30 mouse cellular contexts compared by ENCODE assay signal in the genomic region with DNA sequence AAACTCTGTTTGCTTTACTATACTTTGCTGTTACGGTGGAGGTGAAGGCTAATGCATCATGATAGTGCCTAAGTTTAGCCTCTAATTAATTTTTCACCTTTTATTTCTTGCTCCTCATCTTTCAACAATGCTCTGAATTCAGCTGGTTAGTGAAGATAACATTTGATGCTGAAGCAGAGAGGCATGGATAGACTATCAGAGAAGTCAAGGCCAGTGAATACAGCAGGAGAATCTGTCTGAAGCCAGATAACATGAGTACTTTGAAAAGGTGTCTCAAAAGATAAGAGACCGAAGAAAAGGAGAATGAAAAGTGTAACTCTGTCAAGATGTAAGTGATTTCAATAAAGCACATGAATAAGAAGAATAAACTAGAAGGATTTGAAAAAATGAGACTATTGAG. TPM values are rescaled to one million over a fixed set of nuclear protein-coding genes. Genes with fewer than 3 reads are reported as not detected.
DNase-seq lines count a peak whose midpoint lies in the region; ATAC-seq and TF ChIP-seq lines count a peak whose summit lies in the region.
"Had no signal": no experiment of that assay in that cellular context is flagged by ENCODE, and none has a peak within 500 bp of the region (broad histone marks: within the 10 kb centered on the region; RNA-seq: fewer than 3 reads in every experiment).

No protein-coding gene starts in this region.

- H3K36me3 ChIP-seq in intestine, embryonic 16.5 days (ENCODE audit: control insufficient read depth, insufficient read depth, low read length): no peaks in the 10 kb centered on the region
- H3K36me3 ChIP-seq in intestine, postnatal 0 days (ENCODE audit: control insufficient read depth, insufficient read depth): no peaks in the 10 kb centered on the region
- H3K36me3 ChIP-seq in liver, embryonic 13.5 days: no peaks in the 10 kb centered on the region
- no peaks in the 10 kb centered on the region for H3K36me3 ChIP-seq in hindbrain, embryonic 14.5 days (replicated peaks; ENCODE audit: control insufficient read depth, insufficient read depth)
- H3K36me3 ChIP-seq in midbrain, embryonic 14.5 days (ENCODE audit: control insufficient read depth, insufficient read depth, low read length): no peaks in the 10 kb centered on the region
- H3K36me3 ChIP-seq: forebrain, embryonic 12.5 days; midbrain, embryonic 12.5 days had no signal

- peak; percentile 50; the same call in 1 of the 2 replicates for ATAC-seq in intestine, embryonic 16.5 days
- no peak for ATAC-seq in intestine, postnatal 0 days
- ATAC-seq in liver, embryonic 13.5 days (ENCODE audit: low read depth): peak; percentile 93
- peak; percentile 91 for ATAC-seq in megakaryocyte-erythroid progenitor cell, adult 5-6 weeks (replicated peaks; ENCODE audit: low FRiP score, low TSS enrichment, poor library complexity, severe bottlenecking)
- no peak for ATAC-seq in hindbrain, embryonic 14.5 days (ENCODE audit: low FRiP score)
- no peak for ATAC-seq in midbrain, embryonic 14.5 days (ENCODE audit: low FRiP score, low TSS enrichment)
- ATAC-seq: activated CD4-positive, CD25-positive, alpha-beta regulatory T cell, adult 4 months; CD4-positive, CD25-positive, alpha-beta regulatory T cell, adult 4 months; lung, postnatal 0 days had no signal

- H3K27ac ChIP-seq in intestine, embryonic 16.5 days (ENCODE audit: low read length): no peak overlapping the region
- H3K27ac ChIP-seq in intestine, postnatal 0 days (ENCODE audit: low read depth, low read length): no peak overlapping the region
- H3K27ac ChIP-seq in liver, embryonic 13.5 days: peak overlapping the region; percentile 96
- no peak overlapping the region for H3K27ac ChIP-seq in hindbrain, embryonic 14.5 days
- H3K27ac ChIP-seq in midbrain, embryonic 14.5 days (replicated peaks; ENCODE audit: low read depth, low read length): no peak overlapping the region
- H3K27ac ChIP-seq: forebrain, embryonic 12.5 days; heart, adult 2 months; midbrain, embryonic 12.5 days had no signal

- no peak for TF ChIP-seq CTCF in intestine, postnatal 0 days (IDR thresholded peaks at IDR 0.05; ENCODE audit: low read depth)

- WGBS in intestine, embryonic 16.5 days: 81% methylated on average over 2 of the region's 2 CpGs
- WGBS in intestine, postnatal 0 days: 72% methylated on average over 2 of the region's 2 CpGs
- 19% methylated on average over 2 of the region's 2 CpGs for WGBS in liver, embryonic 13.5 days (ENCODE audit: insufficient replicate concordance)
- WGBS in hindbrain, embryonic 14.5 days: 82% methylated on average over 2 of the region's 2 CpGs
- 83% methylated on average over 2 of the region's 2 CpGs for WGBS in midbrain, embryonic 14.5 days

- no peaks in the 10 kb centered on the region for H3K9me3 ChIP-seq in intestine, embryonic 16.5 days (ENCODE audit: control insufficient read depth, low read length)
- H3K9me3 ChIP-seq in intestine, postnatal 0 days (ENCODE audit: control insufficient read depth): no peaks in the 10 kb centered on the region
- no peaks in the 10 kb centered on the region for H3K9me3 ChIP-seq in liver, embryonic 13.5 days (replicated peaks)
- no peaks in the 10 kb centered on the region for H3K9me3 ChIP-seq in hindbrain, embryonic 14.5 days (ENCODE audit: control insufficient read depth, low read length)
- no peaks in the 10 kb centered on the region for H3K9me3 ChIP-seq in midbrain, embryonic 14.5 days (ENCODE audit: control insufficient read depth, low read length)
- H3K9me3 ChIP-seq: forebrain, embryonic 12.5 days; midbrain, embryonic 12.5 days had no signal

- H3K4me1 ChIP-seq in intestine, embryonic 16.5 days (ENCODE audit: control insufficient read depth, insufficient read depth, low read length): no peaks in the 10 kb centered on the region
- H3K4me1 ChIP-seq in intestine, postnatal 0 days (replicated peaks; ENCODE audit: control insufficient read depth, insufficient read depth, low read length): no peaks in the 10 kb centered on the region
- H3K4me1 ChIP-seq in liver, embryonic 13.5 days (replicated peaks): peaks cover 51% of the 10 kb centered on the region
- H3K4me1 ChIP-seq in hindbrain, embryonic 14.5 days (replicated peaks; ENCODE audit: control insufficient read depth, insufficient read depth, low read length): no peaks in the 10 kb centered on the region
- no peaks in the 10 kb centered on the region for H3K4me1 ChIP-seq in midbrain, embryonic 14.5 days (ENCODE audit: control insufficient read depth, insufficient read depth, low read length)
- H3K4me1 ChIP-seq: forebrain, embryonic 12.5 days; midbrain, embryonic 12.5 days had no signal

- no peak overlapping the region for H3K4me2 ChIP-seq in intestine, embryonic 16.5 days (ENCODE audit: low read depth, low read length)
- no peak overlapping the region for H3K4me2 ChIP-seq in intestine, postnatal 0 days (replicated peaks; ENCODE audit: low read depth)
- no peak overlapping the region for H3K4me2 ChIP-seq in liver, embryonic 13.5 days
- H3K4me2 ChIP-seq in hindbrain, embryonic 14.5 days (replicated peaks): no peak overlapping the region
- no peak overlapping the region for H3K4me2 ChIP-seq in midbrain, embryonic 14.5 days (ENCODE audit: low read length)
- H3K4me2 ChIP-seq: forebrain, embryonic 12.5 days; midbrain, embryonic 12.5 days had no signal

- peak; percentile 73 for DNase-seq in c-Kit-positive CD71-positive TER-119-negative erythroid progenitor cells, embryonic 14.5 days (ENCODE audit: low read depth)
- peak; percentile 44 for DNase-seq in liver, embryonic 13.5 days
- DNase-seq in hindbrain, embryonic 14.5 days (ENCODE audit: low spot score): no peak
- no peak for DNase-seq in midbrain, embryonic 14.5 days
- DNase-seq: adrenal gland, adult 8-10 months; cerebellum, adult 9-10 months; gastrocnemius, postnatal 36 days; heart, adult 2 months; kidney, adult 18-20 months; kidney, postnatal 10 days; left cerebral cortex, postnatal 4 days had no signal

- H3K9ac ChIP-seq in intestine, embryonic 16.5 days (ENCODE audit: low read depth, low read length): no peak overlapping the region
- H3K9ac ChIP-seq in intestine, postnatal 0 days (ENCODE audit: low read depth, low read length): no peak overlapping the region
- no peak overlapping the region for H3K9ac ChIP-seq in liver, embryonic 13.5 days
- no peak overlapping the region for H3K9ac ChIP-seq in hindbrain, embryonic 14.5 days
- no peak overlapping the region for H3K9ac ChIP-seq in midbrain, embryonic 14.5 days (replicated peaks; ENCODE audit: low read length)
- H3K9ac ChIP-seq: forebrain, embryonic 12.5 days; midbrain, embryonic 12.5 days had no signal

- no peaks in the 10 kb centered on the region for H3K27me3 ChIP-seq in intestine, embryonic 16.5 days (replicated peaks; ENCODE audit: control insufficient read depth, insufficient read depth, low read length)
- no peaks in the 10 kb centered on the region for H3K27me3 ChIP-seq in intestine, postnatal 0 days (replicated peaks; ENCODE audit: control insufficient read depth, insufficient read depth, low read length)
- 0 out of 2 replicates have a peak, but pooled peaks cover 2% of the 10 kb centered on the region for H3K27me3 ChIP-seq in liver, embryonic 13.5 days
- no peaks in the 10 kb centered on the region for H3K27me3 ChIP-seq in hindbrain, embryonic 14.5 days (ENCODE audit: control insufficient read depth, insufficient read depth, low read length)
- H3K27me3 ChIP-seq in midbrain, embryonic 14.5 days (ENCODE audit: control insufficient read depth, insufficient read depth, low read length): no peaks in the 10 kb centered on the region
- H3K27me3 ChIP-seq: forebrain, embryonic 12.5 days; midbrain, embryonic 12.5 days had no signal

- H3K4me3 ChIP-seq in intestine, embryonic 16.5 days (ENCODE audit: low read length): no peak overlapping the region
- no peak overlapping the region for H3K4me3 ChIP-seq in intestine, postnatal 0 days (ENCODE audit: low read depth, low read length)
- H3K4me3 ChIP-seq in liver, embryonic 13.5 days (replicated peaks): no peak overlapping the region
- no peak overlapping the region for H3K4me3 ChIP-seq in hindbrain, embryonic 14.5 days (replicated peaks; ENCODE audit: low read length)
- no peak overlapping the region for H3K4me3 ChIP-seq in midbrain, embryonic 14.5 days (replicated peaks; ENCODE audit: low read depth, low read length)
- H3K4me3 ChIP-seq: forebrain, embryonic 12.5 days; heart, adult 2 months; midbrain, embryonic 12.5 days had no signal

RNA-seq across cellular contexts. Expression of a gene that starts 9.0 kb away (rescaled TPM):
- polyA plus RNA-seq in intestine, embryonic 16.5 days (2015; fragmentation: Nextera tagmentation; extraction: Ambion mirVana): not detected in 2 replicates
- not detected in 2 replicates for polyA plus RNA-seq in intestine, postnatal 0 days (2015; fragmentation: Nextera tagmentation; extraction: Ambion mirVana)
- not detected in 2 replicates for polyA plus RNA-seq in liver, embryonic 13.5 days (2015; fragmentation: Nextera tagmentation; extraction: Ambion mirVana)
- not detected in 2 replicates for total RNA-seq in megakaryocyte-erythroid progenitor cell, adult 5-6 weeks (2014; fragmentation: Nextera tagmentation)
- total RNA-seq in megakaryocyte-erythroid progenitor cell, adult 5-6 weeks (2017): not detected in 2 replicates
- polyA plus RNA-seq in hindbrain, embryonic 14.5 days (2014; fragmentation: Nextera tagmentation; extraction: Ambion mirVana): not detected in 2 replicates
- polyA plus RNA-seq in midbrain, embryonic 14.5 days (2014; fragmentation: Nextera tagmentation; extraction: Ambion mirVana): not detected in 2 replicates
- total RNA-seq: adrenal gland, adult 8-10 months; gastrocnemius, adult 18-20 months; gastrocnemius, postnatal 36 days; heart, adult 2 months; hematopoietic stem cell, adult 5-6 weeks; layer of hippocampus, postnatal 14 days; left cerebral cortex, adult 8-10 months; left cerebral cortex, postnatal 4 days; liver, adult 2 months; monocyte, adult 5-6 weeks had no signal
- polyA plus RNA-seq: embryonic facial prominence, embryonic 11.5 days; forebrain, embryonic 12.5 days; heart, adult 2 months; heart, embryonic 16.5 days; liver, adult 2 months; lung, postnatal 0 days; midbrain, embryonic 12.5 days; small intestine, adult 2 months; thymus, postnatal 0 days had no signal

RNA-seq across cellular contexts. Expression of a gene that starts 17.2 kb away (rescaled TPM):
- polyA plus RNA-seq in intestine, embryonic 16.5 days (2015; fragmentation: Nextera tagmentation; extraction: Ambion mirVana): not detected in 2 replicates
- polyA plus RNA-seq in intestine, postnatal 0 days (2015; fragmentation: Nextera tagmentation; extraction: Ambion mirVana): not detected in 2 replicates
- polyA plus RNA-seq in liver, embryonic 13.5 days (2015; fragmentation: Nextera tagmentation; extraction: Ambion mirVana): not detected in 2 replicates
- not detected in 2 replicates for total RNA-seq in megakaryocyte-erythroid progenitor cell, adult 5-6 weeks (2014; fragmentation: Nextera tagmentation)
- not detected in 2 replicates for total RNA-seq in megakaryocyte-erythroid progenitor cell, adult 5-6 weeks (2017)
- not detected in 2 replicates for polyA plus RNA-seq in hindbrain, embryonic 14.5 days (2014; fragmentation: Nextera tagmentation; extraction: Ambion mirVana)
- not detected in 2 replicates for polyA plus RNA-seq in midbrain, embryonic 14.5 days (2014; fragmentation: Nextera tagmentation; extraction: Ambion mirVana)
- total RNA-seq: adrenal gland, adult 8-10 months; gastrocnemius, adult 18-20 months; gastrocnemius, postnatal 36 days; heart, adult 2 months; hematopoietic stem cell, adult 5-6 weeks; layer of hippocampus, postnatal 14 days; left cerebral cortex, adult 8-10 months; left cerebral cortex, postnatal 4 days; liver, adult 2 months; monocyte, adult 5-6 weeks; neutrophil, adult 5-6 weeks had no signal
- polyA plus RNA-seq: activated CD4-positive, CD25-positive, alpha-beta regulatory T cell, adult 4 months; embryonic facial prominence, embryonic 11.5 days; forebrain, embryonic 12.5 days; heart, adult 2 months; heart, embryonic 16.5 days; liver, adult 2 months; lung, postnatal 0 days; midbrain, embryonic 12.5 days; small intestine, adult 2 months; thymus, postnatal 0 days had no signal

RNA-seq across cellular contexts. Expression of a gene that starts 24.1 kb away (rescaled TPM):
- 30.0 and 42.2 TPM in 2 replicates for polyA plus RNA-seq in intestine, embryonic 16.5 days (2015; fragmentation: Nextera tagmentation; extraction: Ambion mirVana)
- 0.52 TPM in 1 of 2 replicates, not detected in the other for polyA plus RNA-seq in intestine, postnatal 0 days (2015; fragmentation: Nextera tagmentation; extraction: Ambion mirVana)
- 3,309 and 4,306 TPM in 2 replicates for polyA plus RNA-seq in liver, embryonic 13.5 days (2015; fragmentation: Nextera tagmentation; extraction: Ambion mirVana)
- not detected in 2 replicates for total RNA-seq in megakaryocyte-erythroid progenitor cell, adult 5-6 weeks (2014; fragmentation: Nextera tagmentation)
- total RNA-seq in megakaryocyte-erythroid progenitor cell, adult 5-6 weeks (2017): not detected in 2 replicates
- 178 and 712 TPM in 2 replicates for polyA plus RNA-seq in hindbrain, embryonic 14.5 days (2014; fragmentation: Nextera tagmentation; extraction: Ambion mirVana)
- polyA plus RNA-seq in midbrain, embryonic 14.5 days (2014; fragmentation: Nextera tagmentation; extraction: Ambion mirVana): 175 and 602 TPM in 2 replicates
- total RNA-seq: adrenal gland, adult 8-10 months; gastrocnemius, adult 18-20 months; gastrocnemius, postnatal 36 days; heart, adult 2 months; hematopoietic stem cell, adult 5-6 weeks; layer of hippocampus, postnatal 14 days; left cerebral cortex, postnatal 4 days; liver, adult 2 months; monocyte, adult 5-6 weeks; neutrophil, adult 5-6 weeks had no signal
- polyA plus RNA-seq: activated CD4-positive, CD25-positive, alpha-beta regulatory T cell, adult 4 months; CD4-positive, CD25-positive, alpha-beta regulatory T cell, adult 4 months; heart, adult 2 months; liver, adult 2 months; small intestine, adult 2 months had no signal

RNA-seq across cellular contexts. Expression of a gene that starts 26.2 kb away (rescaled TPM):
- not detected in 2 replicates for polyA plus RNA-seq in intestine, embryonic 16.5 days (2015; fragmentation: Nextera tagmentation; extraction: Ambion mirVana)
- not detected in 2 replicates for polyA plus RNA-seq in intestine, postnatal 0 days (2015; fragmentation: Nextera tagmentation; extraction: Ambion mirVana)
- not detected in 2 replicates for polyA plus RNA-seq in liver, embryonic 13.5 days (2015; fragmentation: Nextera tagmentation; extraction: Ambion mirVana)
- not detected in 2 replicates for total RNA-seq in megakaryocyte-erythroid progenitor cell, adult 5-6 weeks (2014; fragmentation: Nextera tagmentation)
- total RNA-seq in megakaryocyte-erythroid progenitor cell, adult 5-6 weeks (2017): not detected in 2 replicates
- not detected in 2 replicates for polyA plus RNA-seq in hindbrain, embryonic 14.5 days (2014; fragmentation: Nextera tagmentation; extraction: Ambion mirVana)
- polyA plus RNA-seq in midbrain, embryonic 14.5 days (2014; fragmentation: Nextera tagmentation; extraction: Ambion mirVana): not detected in 2 replicates
- total RNA-seq: adrenal gland, adult 8-10 months; gastrocnemius, adult 18-20 months; gastrocnemius, postnatal 36 days; heart, adult 2 months; hematopoietic stem cell, adult 5-6 weeks; layer of hippocampus, postnatal 14 days; left cerebral cortex, adult 8-10 months; left cerebral cortex, postnatal 4 days; liver, adult 2 months; monocyte, adult 5-6 weeks; neutrophil, adult 5-6 weeks had no signal
- polyA plus RNA-seq: activated CD4-positive, CD25-positive, alpha-beta regulatory T cell, adult 4 months; CD4-positive, CD25-positive, alpha-beta regulatory T cell, adult 4 months; embryonic facial prominence, embryonic 11.5 days; forebrain, embryonic 12.5 days; heart, adult 2 months; heart, embryonic 16.5 days; liver, adult 2 months; lung, postnatal 0 days; midbrain, embryonic 12.5 days; small intestine, adult 2 months; thymus, postnatal 0 days had no signal

RNA-seq across cellular contexts. Expression of a gene that starts 34.1 kb away (rescaled TPM):
- polyA plus RNA-seq in intestine, embryonic 16.5 days (2015; fragmentation: Nextera tagmentation; extraction: Ambion mirVana): 0.64 and 1.2 TPM in 2 replicates
- polyA plus RNA-seq in intestine, postnatal 0 days (2015; fragmentation: Nextera tagmentation; extraction: Ambion mirVana): not detected in 2 replicates
- polyA plus RNA-seq in liver, embryonic 13.5 days (2015; fragmentation: Nextera tagmentation; extraction: Ambion mirVana): 367 and 436 TPM in 2 replicates
- not detected in 2 replicates for total RNA-seq in megakaryocyte-erythroid progenitor cell, adult 5-6 weeks (2014; fragmentation: Nextera tagmentation)
- not detected in 2 replicates for total RNA-seq in megakaryocyte-erythroid progenitor cell, adult 5-6 weeks (2017)
- polyA plus RNA-seq in hindbrain, embryonic 14.5 days (2014; fragmentation: Nextera tagmentation; extraction: Ambion mirVana): 2.1 and 3.6 TPM in 2 replicates
- 0.78 and 4.0 TPM in 2 replicates for polyA plus RNA-seq in midbrain, embryonic 14.5 days (2014; fragmentation: Nextera tagmentation; extraction: Ambion mirVana)
- total RNA-seq: adrenal gland, adult 8-10 months; gastrocnemius, adult 18-20 months; gastrocnemius, postnatal 36 days; heart, adult 2 months; hematopoietic stem cell, adult 5-6 weeks; layer of hippocampus, postnatal 14 days; left cerebral cortex, adult 8-10 months; left cerebral cortex, postnatal 4 days; liver, adult 2 months; monocyte, adult 5-6 weeks; neutrophil, adult 5-6 weeks had no signal
- polyA plus RNA-seq: activated CD4-positive, CD25-positive, alpha-beta regulatory T cell, adult 4 months; CD4-positive, CD25-positive, alpha-beta regulatory T cell, adult 4 months; heart, adult 2 months; liver, adult 2 months; small intestine, adult 2 months had no signal

Comparison
In these comparisons a context has a peak if more than half of its experiments do, and no peak if none do; other contexts are left out.
1. ATAC-seq: peak in intestine, embryonic 16.5 days (single experiment), liver, embryonic 13.5 days (single experiment) and megakaryocyte-erythroid progenitor cell, adult 5-6 weeks (single experiment); none in intestine, postnatal 0 days (single experiment), hindbrain, embryonic 14.5 days (single experiment) and midbrain, embryonic 14.5 days (single experiment).
2. RNA of a gene that starts 24.1 kb away (polyA plus RNA-seq): 3,309 to 4,306 TPM in liver, embryonic 13.5 days, 178 to 712 TPM in hindbrain, embryonic 14.5 days, 175 to 602 TPM in midbrain, embryonic 14.5 days and 30.0 to 42.2 TPM in intestine, embryonic 16.5 days; 0.52 TPM in intestine, postnatal 0 days; every median in the first group is over 10 times any median in the second.
3. DNase-seq: peak in c-Kit-positive CD71-positive TER-119-negative erythroid progenitor cells, embryonic 14.5 days (single experiment) and liver, embryonic 13.5 days (single experiment); none in hindbrain, embryonic 14.5 days (single experiment) and midbrain, embryonic 14.5 days (single experiment).